Mouse (Mus musculus) heart, embryonic 13.5 days (tissue): Measurements from ENCODE around the gene Taar9. TPM values are rescaled to one million over a fixed set of nuclear protein-coding genes. Genes with fewer than 3 reads are reported as not detected.
"Not testable (repeated sequence)": the region's sequence is repeated elsewhere in the genome, so short reads cannot be mapped to it uniquely, and the experiment has no call there.

Source experiments
- ATAC-seq: fragments of 200-750 bp; cut with Nextera tagmentation; 2 replicates; pipeline ENCODE4 v1.8.0; 2017; ENCODE audit warnings: moderate TSS enrichment; ENCODE audit not compliant: insufficient number of reproducible peaks, low FRiP score, low TSS enrichment; ENCODE audit errors: extremely low read depth
- H3K27ac ChIP-seq: fragments of 300-500 bp; sonication (generic); replicated peaks from 2 replicates; pipeline ENCODE4 v1.5.1; 2015; ENCODE audit warnings: moderate library complexity, mild to moderate bottlenecking, inconsistent platforms
- H3K27me3 ChIP-seq: fragments of 300-500 bp; sonication (generic); replicated peaks from 2 replicates; pipeline ENCODE4 v1.6.1; 2015; ENCODE audit warnings: mild to moderate bottlenecking, inconsistent platforms
- H3K36me3 ChIP-seq: fragments of 300-500 bp; sonication (generic); 2 replicates; pipeline ENCODE4 v1.6.1; 2015; ENCODE audit warnings: mild to moderate bottlenecking, inconsistent platforms
- H3K4me1 ChIP-seq: fragments of 300-500 bp; sonication (generic); 2 replicates; pipeline ENCODE4 v1.6.1; 2015; ENCODE audit warnings: inconsistent platforms
- H3K4me2 ChIP-seq: fragments of 300-500 bp; sonication (generic); 2 replicates; pipeline ENCODE4 v1.6.1; 2015; ENCODE audit warnings: inconsistent platforms, mild to moderate bottlenecking, moderate library complexity
- H3K4me3 ChIP-seq: fragments of 300-500 bp; sonication (generic); 2 replicates; pipeline ENCODE4 v1.5.1; 2015; ENCODE audit warnings: moderate library complexity, mild to moderate bottlenecking, inconsistent platforms
- H3K9ac ChIP-seq: fragments of 300-500 bp; sonication (generic); 2 replicates; pipeline ENCODE4 v1.6.1; 2015; ENCODE audit warnings: inconsistent platforms, mild to moderate bottlenecking, moderate library complexity
- H3K9me3 ChIP-seq: fragments of 300-500 bp; sonication (generic); 2 replicates; pipeline ENCODE4 v1.6.1; 2016; ENCODE audit warnings: inconsistent platforms
- WGBS: fragments of 180-500 bp; shearing (Covaris S2); methylation state at CpG from one replicate; pipeline ENCODE4 v1.1.7; 2015; ENCODE audit warnings: mixed read lengths; 5-methylcytosine and 5-hydroxymethylcytosine counted together
- polyA plus RNA-seq: library from polyadenylated mRNA; unstranded; fragments of >200 nt; fragmentation: Nextera tagmentation; extraction: Ambion mirVana; gene quantifications from 2 replicates; pipeline ENCODE4 v1.2.1, GENCODE M21; 2015

Gene Taar9
- polyA plus RNA-seq, 1 experiment from 2014 or later = not detected

- H3K9me3 ChIP-seq, ATAC-seq, H3K27me3 ChIP-seq, H3K4me2 ChIP-seq, H3K4me3 ChIP-seq, H3K27ac ChIP-seq, H3K9ac ChIP-seq, H3K4me1 ChIP-seq, H3K36me3 ChIP-seq: not testable (repeated sequence)
- WGBS = 31% methylated on average over 2 of the region's 2 CpGs
These were observed 34.6 kb downstream of the Taar9 start for GRCm38 (mm10) chr10:24074751-24075150.

GRCm38 (mm10) chr10:24058986-24059385, 50.3 kb downstream of the Taar9 start:
- Histone ChIP-seq H3K27ac (no peak overlapping the region), H3K4me3 (no peak overlapping the region), H3K9me3 (no peaks in the 10 kb centered on the region), H3K36me3 (no peaks in the 10 kb centered on the region), H3K9ac (no peak overlapping the region), H3K27me3 (no peaks in the 10 kb centered on the region), H3K4me1 (no peaks in the 10 kb centered on the region), H3K4me2 (no peak overlapping the region)
- WGBS = 81% methylated on average over 3 of the region's 3 CpGs
- ATAC-seq = no peak

Other genes with a start within 250 kb of the Taar9 start
- 4.8 and 5.2 TPM in 2 replicates for gene Vnn1, start 214.8 kb downstream of the Taar9 start, polyA plus RNA-seq
- gene Taar1, start 189.2 kb downstream of the Taar9 start, polyA plus RNA-seq = not detected in 2 replicates
- not detected in 2 replicates for gene Taar2, start 171.0 kb downstream of the Taar9 start, polyA plus RNA-seq
- not detected in 2 replicates for gene Taar3, start 160.0 kb downstream of the Taar9 start, polyA plus RNA-seq
- gene Taar4, start 149.0 kb downstream of the Taar9 start, polyA plus RNA-seq = not detected in 2 replicates
- not detected in 2 replicates for gene Taar5, start 138.8 kb downstream of the Taar9 start, polyA plus RNA-seq
- not detected in 2 replicates for gene Taar6, start 123.9 kb downstream of the Taar9 start, polyA plus RNA-seq
- gene Taar7a, start 116.1 kb downstream of the Taar9 start, polyA plus RNA-seq = not detected in 2 replicates
- not detected in 2 replicates for gene Taar7b, start 109.6 kb downstream of the Taar9 start, polyA plus RNA-seq
- gene Taar7d, start 82.3 kb downstream of the Taar9 start, polyA plus RNA-seq = not detected in 2 replicates
- not detected in 2 replicates for gene Taar7e, start 71.9 kb downstream of the Taar9 start, polyA plus RNA-seq
- not detected in 2 replicates for gene Taar7f, start 60.0 kb downstream of the Taar9 start, polyA plus RNA-seq
- not detected in 2 replicates for gene Taar8a, start 33.0 kb downstream of the Taar9 start, polyA plus RNA-seq
- gene Taar8b, start 17.2 kb downstream of the Taar9 start, polyA plus RNA-seq = not detected in 2 replicates
- not detected in 2 replicates for gene Taar8c, start 7.6 kb downstream of the Taar9 start, polyA plus RNA-seq
- gene Stx7, start 39.8 kb upstream of the Taar9 start, polyA plus RNA-seq = 74.9 and 82.6 TPM in 2 replicates
- gene Moxd1, start 114.0 kb upstream of the Taar9 start, polyA plus RNA-seq = 5.2 and 5.4 TPM in 2 replicates